Mouse (Mus musculus): ENCODE results near the gene Eef1a2.

- TF ChIP-seq CTCF (IDR thresholded peaks at IDR 0.05; ENCODE audit: low read depth, low read length) = no peak
- no peak for TF ChIP-seq POLR2A (IDR thresholded peaks at IDR 0.05; ENCODE audit: insufficient read depth, low read length)
- no peak for TF ChIP-seq EP300 (IDR thresholded peaks at IDR 0.05; ENCODE audit: insufficient read depth, low read depth, low read length)
These were observed 27.9 kb downstream of the Eef1a2 start for GRCm38 (mm10) chr2:181128963-181129362.

Measured in ES-Bruce4 (cell line).